Mouse (Mus musculus) c-Kit-positive CD71-positive TER-119-negative erythroid progenitor cells, embryonic 14.5 days (primary cell): Measurements from ENCODE around the gene Prl2c5.
A peak's percentile ranks its signal among the peaks of the same experiment; 100 is the strongest.
"Not testable (repeated sequence)": the region's sequence is repeated elsewhere in the genome, so short reads cannot be mapped to it uniquely, and the experiment has no call there.

ENCODE experiments used
- DNase-seq: peaks from one replicate; pipeline ENCODE4 v3.0.0-alpha.2; 2013; ENCODE audit warnings: low read depth

The Prl2c5 gene

GRCm38 (mm10) chr13:13182415-13182814, at the start of gene Prl2c5:
Gene Prl2c5 (plus strand): TSS chr13:13182715.
- DNase-seq, result not testable (repeated sequence)

GRCm38 (mm10) chr13:13162777-13163485, 19.6 kb upstream of the Prl2c5 start:
- not testable (repeated sequence) for DNase-seq

- DNase-seq, result not testable (repeated sequence)
These were observed 13.9 kb upstream of the Prl2c5 start for GRCm38 (mm10) chr13:13168631-13169030.

- DNase-seq, result not testable (repeated sequence)
These were observed 8.8 kb upstream of the Prl2c5 start for GRCm38 (mm10) chr13:13173616-13174136.

- not testable (repeated sequence) for DNase-seq
These were observed 6.8 kb upstream of the Prl2c5 start for GRCm38 (mm10) chr13:13175736-13176135.

GRCm38 (mm10) chr13:13211168-13211567, 28.7 kb downstream of the Prl2c5 start:
- DNase-seq, result not testable (repeated sequence)

GRCm38 (mm10) chr13:13216363-13216762, 33.8 kb downstream of the Prl2c5 start:
- DNase-seq, result not testable (repeated sequence)

GRCm38 (mm10) chr13:13220231-13220630, 37.7 kb downstream of the Prl2c5 start:
- not testable (repeated sequence) for DNase-seq

GRCm38 (mm10) chr13:13237456-13237855, 54.9 kb downstream of the Prl2c5 start:
- peak; percentile 0 for DNase-seq
